Mouse (Mus musculus): Measurements from ENCODE around the gene Cenph.

DNA sequence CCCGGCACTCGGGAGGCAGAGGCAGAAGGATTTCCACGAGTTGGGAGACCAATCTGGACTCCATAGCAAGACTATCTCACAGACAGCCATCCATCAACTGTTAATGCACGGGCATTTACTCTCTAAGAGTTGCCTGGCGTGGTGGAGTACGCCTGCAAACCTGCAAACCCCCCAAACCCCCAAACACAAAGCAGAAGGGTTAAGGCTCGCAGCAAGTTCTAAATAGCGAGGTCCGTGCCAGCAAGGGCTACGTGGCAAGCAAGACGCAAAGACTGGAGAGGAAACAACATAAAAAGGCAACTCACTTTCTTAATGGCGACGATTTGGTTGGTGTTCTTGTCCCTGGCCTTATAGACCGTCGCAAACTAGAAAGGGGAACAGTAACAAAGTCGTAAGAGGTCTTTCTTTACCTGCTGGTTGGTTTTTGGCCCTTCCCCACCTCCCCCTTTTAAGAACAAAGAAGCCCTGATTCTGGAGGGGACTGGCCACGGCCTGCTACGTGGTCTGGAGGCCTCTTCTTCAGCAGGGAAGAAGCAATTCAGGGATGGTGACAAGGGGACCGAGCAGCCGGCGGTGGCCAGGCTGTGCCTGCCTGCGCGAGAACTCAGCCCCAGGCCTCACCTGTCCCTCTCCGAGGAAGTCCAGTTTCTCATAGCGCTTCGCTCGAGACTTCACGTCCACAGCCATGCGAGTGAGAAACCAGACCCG lies 45.4 kb downstream of the Cenph start:
- TF ChIP-seq POLR2AphosphoS2 (IDR thresholded peaks at IDR 0.05; ENCODE audit: insufficient read length, low read depth) (no peak), POLR2A (IDR thresholded peaks at IDR 0.05; ENCODE audit: insufficient read length, low read depth) (no peak), E2F4 (IDR thresholded peaks at IDR 0.05; ENCODE audit: insufficient read depth) (no peak), MAX (IDR thresholded peaks at IDR 0.05; ENCODE audit: low read depth) (no peak), MYOD1 (IDR thresholded peaks at IDR 0.05; ENCODE audit: control insufficient read depth in 1 of 3, insufficient read length in 2 of 3, low read depth in 2 of 3) (no peak), SRF (IDR thresholded peaks at IDR 0.05; ENCODE audit: control insufficient read depth, insufficient read length, low read depth) (no peak), CEBPB (IDR thresholded peaks at IDR 0.05; ENCODE audit: insufficient read depth, poor library complexity, severe bottlenecking) (no peak)
